Mouse (Mus musculus) layer of hippocampus, adult 8-10 months (tissue): ENCODE measurements around the gene Pgrmc2. TPM values are rescaled to one million over a fixed set of nuclear protein-coding genes. Genes with fewer than 3 reads are reported as not detected.

Experiments
- DNase-seq, 2 experiments: peaks; one replicate each; pipeline ENCODE4 v3.0.0; 2022; ENCODE audit warnings: low spot score in 2 of 2
- total RNA-seq, 4 experiments: library from RNA; stranded (reverse); gene quantifications; 2 replicates each; pipeline ENCODE4 v1.2.4; 2022

The Pgrmc2 gene
- total RNA-seq = 10 to 100 TPM; 53.6 to 63.9 (median 59.0) TPM

GRCm38 (mm10) chr3:41082885-41083789, at the start of gene Pgrmc2:
Pgrmc2 (minus strand) TSS chr3:41083046.
- DNase-seq = peak; percentile 98

- DNase-seq = no peak
Observed at GRCm38 (mm10) chr3:41124000-41124294, 41.1 kb upstream of the Pgrmc2 start.

- DNase-seq = no peak
Observed at GRCm38 (mm10) chr3:41123190-41123999, 40.5 kb upstream of the Pgrmc2 start.

- DNase-seq = no peak
Observed at GRCm38 (mm10) chr3:41118173-41118572, 35.3 kb upstream of the Pgrmc2 start.

GRCm38 (mm10) chr3:41117447-41117846, 34.6 kb upstream of the Pgrmc2 start:
- DNase-seq = no peak

GRCm38 (mm10) chr3:41113186-41113585, 30.3 kb upstream of the Pgrmc2 start:
- DNase-seq = no peak

GRCm38 (mm10) chr3:41108306-41108785, 25.5 kb upstream of the Pgrmc2 start:
- DNase-seq = no peak

GRCm38 (mm10) chr3:41107600-41108305, 24.9 kb upstream of the Pgrmc2 start:
- no peak for DNase-seq

- no peak for DNase-seq
Observed at GRCm38 (mm10) chr3:41101905-41102304, 19.1 kb upstream of the Pgrmc2 start.

- DNase-seq = no peak
Observed at GRCm38 (mm10) chr3:41100157-41100556, 17.3 kb upstream of the Pgrmc2 start.

GRCm38 (mm10) chr3:41099672-41100071, 16.8 kb upstream of the Pgrmc2 start:
- DNase-seq = no peak

- DNase-seq = no peak
Observed at GRCm38 (mm10) chr3:41093210-41093609, 10.4 kb upstream of the Pgrmc2 start.

- no peak for DNase-seq
Observed at GRCm38 (mm10) chr3:41092311-41092710, 9.5 kb upstream of the Pgrmc2 start.

- DNase-seq = no peak
Observed at GRCm38 (mm10) chr3:41090839-41091238, 8.0 kb upstream of the Pgrmc2 start.

GRCm38 (mm10) chr3:41087071-41087470, 4.2 kb upstream of the Pgrmc2 start:
- DNase-seq = no peak

- DNase-seq = no peak
Observed at GRCm38 (mm10) chr3:41084421-41084820, 1.6 kb upstream of the Pgrmc2 start.

- no peak for DNase-seq
Observed at GRCm38 (mm10) chr3:41083790-41084112, 905 bp upstream of the Pgrmc2 start.

GRCm38 (mm10) chr3:41082520-41082884, 344 bp downstream of the Pgrmc2 start:
- DNase-seq = no peak

GRCm38 (mm10) chr3:41081474-41082301, 1.2 kb downstream of the Pgrmc2 start:
- DNase-seq = no peak

GRCm38 (mm10) chr3:41080724-41081123, 2.1 kb downstream of the Pgrmc2 start:
- DNase-seq = no peak

- DNase-seq = no peak
Observed at GRCm38 (mm10) chr3:41078673-41079072, 4.2 kb downstream of the Pgrmc2 start.
